Mouse (Mus musculus) thymus, postnatal 4 days (tissue): ENCODE measurements at regions not wholly inside any gene's neighbourhood (a gene's known extent, or its start where the extent isn't known, plus 50 kb on each side); places are given as distances from the start of the nearest gene placed in this dataset.

Source experiments
- DNase-seq: peaks from one replicate; pipeline ENCODE4 v3.0.0; 2021

DNA sequence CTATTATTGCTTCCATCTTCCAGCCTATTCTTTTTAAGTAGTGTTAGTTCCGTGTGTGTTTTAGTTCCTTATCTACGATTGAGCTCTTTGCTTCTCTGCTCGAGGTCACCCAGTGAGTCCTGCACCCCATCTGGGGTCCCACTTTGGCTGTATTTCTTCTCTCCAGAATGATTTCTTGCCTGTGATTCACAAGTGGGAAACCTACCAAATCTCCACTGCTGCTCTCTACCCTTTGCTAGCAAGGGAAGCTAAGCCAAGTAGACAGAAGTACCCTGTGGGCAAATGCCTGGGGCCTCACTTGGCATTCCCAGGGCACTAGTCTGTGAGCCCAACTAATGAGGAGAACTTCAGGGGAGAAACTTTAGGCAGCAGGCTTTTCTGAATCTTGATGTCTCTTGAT, 142.5 kb upstream of the Slc30a5 start:
- no peak for DNase-seq

DNA sequence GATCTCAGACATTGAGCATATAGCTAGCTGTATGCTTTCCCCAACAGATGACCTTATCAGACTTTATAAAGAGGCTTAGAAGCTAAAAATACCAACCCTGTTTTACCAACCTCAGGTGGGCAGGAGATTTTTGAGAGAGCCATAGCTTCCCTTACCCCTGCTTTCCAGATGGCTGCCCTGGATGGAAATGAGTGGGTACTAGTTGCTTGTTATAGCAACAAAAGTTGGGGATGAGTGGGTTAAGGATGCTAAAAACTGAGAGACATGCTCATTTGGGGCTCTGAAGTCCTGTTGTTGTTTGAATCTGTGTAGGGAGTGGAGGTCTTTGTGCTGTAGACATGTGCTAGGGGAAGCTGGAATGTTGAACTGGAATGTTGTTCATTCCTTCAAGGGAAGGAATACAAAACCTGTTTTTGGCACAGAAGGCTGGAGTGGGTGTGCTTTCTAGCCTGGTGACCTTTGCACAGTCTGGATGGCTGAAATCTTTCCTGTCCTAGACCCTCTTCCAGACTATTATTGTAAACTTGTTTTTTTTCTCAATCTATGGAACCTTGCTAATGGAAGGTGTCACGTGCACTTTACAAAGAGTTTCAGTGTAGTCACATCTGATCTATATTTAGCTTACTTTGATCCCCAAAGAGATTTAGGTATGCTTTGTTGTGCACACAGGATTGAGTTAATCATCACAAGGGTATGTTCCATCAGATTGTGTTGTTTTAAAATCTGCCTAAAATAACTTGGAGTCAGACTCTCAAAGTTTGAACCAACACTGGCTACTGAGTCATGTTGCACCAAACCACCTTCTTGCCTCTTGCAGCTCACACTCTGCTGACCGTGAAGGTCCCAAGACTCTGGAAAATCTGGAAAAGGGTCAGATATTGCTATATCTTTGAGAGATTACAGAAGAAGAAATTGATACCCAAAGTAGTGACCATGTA, 138.1 kb upstream of the Slc30a5 start:
- DNase-seq, result no peak

DNA sequence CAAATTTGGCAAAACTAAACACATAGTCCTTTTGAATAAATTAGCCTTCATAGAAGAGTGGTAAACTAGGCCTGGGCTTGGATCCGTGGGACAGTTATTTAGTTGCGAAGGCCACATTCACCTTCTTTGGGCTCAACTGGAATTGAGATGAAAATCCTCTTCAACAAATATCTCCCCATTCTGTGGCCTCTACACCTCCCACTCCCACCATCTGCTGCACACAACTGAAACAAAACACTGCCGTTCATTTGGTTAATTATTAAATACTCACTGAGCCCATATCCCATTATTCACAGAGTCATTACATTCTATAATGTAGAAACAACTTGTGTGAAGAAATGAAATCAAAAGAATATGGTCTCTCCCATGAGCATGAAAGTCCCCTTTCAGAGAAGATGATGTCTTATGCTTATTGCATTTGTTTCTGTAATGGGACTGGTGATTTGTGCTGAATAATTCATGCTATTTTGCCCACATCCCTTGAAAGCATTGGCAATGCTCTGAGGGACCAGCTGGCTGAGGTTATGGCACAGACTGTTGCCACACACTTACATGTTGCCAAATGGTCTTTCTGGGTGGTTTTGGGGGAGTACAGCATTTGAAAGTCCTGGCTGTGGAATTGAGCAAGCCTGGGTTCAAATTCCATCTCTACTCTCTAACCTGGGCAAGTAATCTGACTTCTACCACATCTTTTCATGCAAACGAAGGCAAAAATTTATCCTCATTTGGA, 129.7 kb upstream of the Slc30a5 start:
- no peak for DNase-seq

DNA sequence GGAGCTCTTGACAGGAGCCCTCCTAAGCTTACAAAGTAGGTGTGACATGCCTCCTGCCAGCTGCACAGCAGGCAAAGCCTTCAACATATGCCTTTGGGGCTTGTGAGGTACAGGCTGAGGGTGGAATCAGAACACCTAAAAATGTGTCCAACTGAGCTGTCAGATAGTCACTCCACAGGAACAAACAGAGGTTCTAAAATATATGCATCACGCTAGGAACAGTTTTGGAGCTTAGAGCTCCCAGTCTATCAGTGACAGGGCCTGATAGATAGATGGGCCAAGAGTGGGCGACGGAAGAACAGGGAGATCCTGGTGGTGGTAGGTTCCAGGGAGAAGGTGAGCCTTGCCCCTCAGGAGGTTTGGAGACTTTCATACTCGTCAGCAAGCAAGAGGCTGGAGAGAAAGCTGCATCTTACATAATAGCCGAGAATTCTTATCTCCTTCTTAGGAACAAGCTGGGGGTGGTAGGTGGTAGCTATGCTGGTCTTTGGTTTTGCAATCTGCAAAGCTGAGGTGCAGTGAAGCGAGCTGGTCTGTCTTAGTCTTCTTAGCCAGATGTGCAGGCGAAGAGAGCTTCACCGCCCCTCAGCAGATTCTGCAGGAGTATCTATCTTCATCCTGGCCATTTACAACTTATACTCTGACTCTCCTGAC, 121.5 kb upstream of the Slc30a5 start:
- no peak for DNase-seq

DNA sequence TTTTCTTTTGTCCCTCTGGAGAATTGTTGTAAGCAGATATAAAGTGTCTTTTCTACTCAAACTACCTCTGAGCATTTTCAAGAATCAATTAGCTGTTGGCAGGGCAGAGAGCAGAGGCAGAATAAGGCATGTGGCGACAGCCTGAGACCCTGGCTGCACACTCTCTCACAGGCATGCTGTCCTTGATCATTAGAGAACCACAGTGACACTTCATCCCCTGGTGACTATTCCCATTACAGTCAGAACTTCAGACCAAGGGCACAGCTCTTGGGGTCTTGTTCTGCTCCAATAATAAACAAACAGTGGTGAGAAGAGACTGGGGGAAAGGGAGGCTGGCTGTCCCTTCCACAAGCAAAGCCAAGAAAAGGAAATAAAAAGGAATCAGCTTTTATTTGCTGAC, 120.9 kb upstream of the Slc30a5 start:
- DNase-seq, result no peak

DNA sequence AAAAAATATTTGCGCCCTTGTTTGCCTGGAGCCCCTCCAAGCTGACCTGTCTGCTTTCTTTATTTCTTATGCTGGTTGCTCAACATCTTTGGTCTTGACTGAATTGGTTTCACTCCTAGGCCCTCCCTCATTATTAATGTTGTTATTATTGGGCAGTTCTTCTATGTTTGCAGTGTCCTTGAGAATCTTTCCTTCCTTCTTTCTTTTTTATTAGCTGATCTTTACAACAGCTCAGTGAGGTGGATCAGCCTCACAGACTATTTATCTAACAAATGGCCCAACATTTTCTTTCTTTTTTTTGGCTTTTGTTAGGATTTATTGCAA, 117.9 kb upstream of the Slc30a5 start:
- DNase-seq, result no peak

DNA sequence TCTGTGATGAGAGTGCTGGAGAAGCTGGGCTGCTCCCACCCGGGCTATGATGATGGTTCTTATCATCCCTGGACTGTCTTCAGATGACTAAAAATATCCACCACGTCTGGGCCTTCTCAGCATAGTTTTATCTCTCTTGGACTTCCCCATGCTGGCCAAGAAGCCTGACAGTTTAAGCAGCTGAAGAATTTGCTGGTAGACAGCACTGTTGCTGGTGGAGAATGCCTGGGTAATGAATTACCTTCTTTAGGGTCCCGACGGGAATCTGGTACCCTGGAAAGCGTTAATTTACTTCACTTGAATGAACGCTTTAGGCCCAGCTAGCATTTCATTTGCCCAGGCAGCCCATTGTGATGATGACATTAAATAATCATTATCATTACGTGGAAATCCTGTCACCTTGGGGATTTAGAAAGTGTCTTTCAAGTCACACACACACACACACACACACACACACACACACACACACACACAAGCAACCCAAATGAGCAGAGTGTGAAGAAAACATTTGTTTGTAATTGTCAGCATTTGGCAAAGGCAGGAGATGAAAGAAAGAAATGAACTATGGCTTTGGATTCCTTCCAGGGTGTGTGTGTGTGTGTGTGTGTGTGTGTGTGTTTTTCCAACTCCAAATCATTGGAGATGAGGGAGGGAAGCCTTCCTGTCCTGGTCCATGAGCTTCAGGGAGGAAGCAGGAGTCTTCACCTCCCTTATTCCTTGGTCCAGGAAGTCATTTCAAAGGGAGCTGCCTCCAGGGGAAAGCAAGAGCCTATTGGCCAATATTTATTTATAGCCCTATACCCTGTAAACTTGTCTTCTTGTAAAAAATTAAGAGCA, 117.3 kb upstream of the Slc30a5 start:
- DNase-seq, result no peak

DNA sequence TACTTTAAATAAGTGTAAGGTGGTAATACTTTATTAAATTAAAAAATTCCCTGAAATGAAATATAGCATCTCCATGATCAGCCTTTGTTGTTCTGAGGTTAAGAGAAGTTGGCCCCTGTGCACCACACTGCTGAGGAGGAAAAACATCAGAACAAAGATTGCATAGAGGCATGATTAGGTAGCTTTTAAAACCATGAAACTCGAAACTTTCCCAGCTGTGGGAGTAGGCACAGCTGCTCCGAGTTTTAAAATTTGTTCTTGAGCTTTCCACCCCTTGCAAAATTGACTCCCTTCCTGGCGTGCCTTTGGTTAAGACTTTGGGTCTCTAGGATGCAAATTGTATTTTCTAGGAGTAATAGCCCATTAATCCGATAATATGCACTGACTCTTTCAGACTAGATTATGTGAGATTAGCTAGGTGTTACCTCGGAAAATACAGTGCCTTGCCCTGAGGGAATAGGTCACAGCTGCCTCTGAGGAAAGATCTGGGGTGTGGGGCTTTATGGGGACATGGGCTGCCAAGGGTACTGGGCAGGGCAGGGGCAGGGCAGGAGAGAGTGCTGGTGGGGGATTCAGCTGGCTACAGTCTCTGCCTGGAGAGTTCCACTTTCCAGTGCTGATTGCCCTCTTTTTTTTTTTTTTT, 110.1 kb upstream of the Slc30a5 start:
- DNase-seq, result no peak

DNA sequence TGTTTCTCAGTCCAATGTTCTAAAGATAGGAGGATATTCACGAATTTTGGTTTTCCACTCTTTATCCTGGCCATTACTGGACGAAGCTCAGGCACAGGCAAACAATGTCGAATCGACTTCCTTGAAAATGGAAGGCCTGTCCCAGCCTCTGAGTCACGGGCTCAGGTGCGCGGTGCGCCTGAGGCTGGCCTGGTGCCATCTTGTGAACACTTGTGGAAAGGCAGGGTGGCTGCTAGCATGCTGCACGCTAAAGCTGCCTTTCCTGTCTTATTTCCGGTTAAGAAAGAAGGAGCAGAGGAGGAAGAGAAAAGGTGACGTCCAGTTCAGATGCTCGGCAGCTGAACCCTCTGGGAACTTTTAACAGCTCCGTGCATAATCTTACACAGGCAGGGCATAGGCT, 107.6 kb upstream of the Slc30a5 start:
- peak; percentile 14 for DNase-seq

DNA sequence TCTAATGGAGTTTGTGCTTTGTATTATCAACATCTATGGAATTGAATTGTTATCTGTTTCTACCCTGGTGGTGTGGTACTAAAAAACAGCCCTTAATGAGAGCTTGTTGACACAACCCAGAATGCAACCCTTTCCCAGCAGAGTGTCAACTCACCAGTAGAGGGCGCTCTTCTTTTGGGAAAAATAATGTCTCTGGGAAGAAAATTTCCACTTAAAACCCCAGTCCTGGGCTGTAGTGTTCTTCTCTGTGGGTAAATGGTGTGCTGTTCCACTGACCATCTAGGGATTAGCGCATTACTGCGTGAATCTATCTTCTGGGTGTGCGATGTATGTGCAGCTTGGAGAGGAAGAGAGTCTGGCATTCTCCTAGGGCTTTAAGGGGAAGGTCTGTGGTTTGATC, 106.5 kb upstream of the Slc30a5 start:
- DNase-seq, result peak; percentile 25

DNA sequence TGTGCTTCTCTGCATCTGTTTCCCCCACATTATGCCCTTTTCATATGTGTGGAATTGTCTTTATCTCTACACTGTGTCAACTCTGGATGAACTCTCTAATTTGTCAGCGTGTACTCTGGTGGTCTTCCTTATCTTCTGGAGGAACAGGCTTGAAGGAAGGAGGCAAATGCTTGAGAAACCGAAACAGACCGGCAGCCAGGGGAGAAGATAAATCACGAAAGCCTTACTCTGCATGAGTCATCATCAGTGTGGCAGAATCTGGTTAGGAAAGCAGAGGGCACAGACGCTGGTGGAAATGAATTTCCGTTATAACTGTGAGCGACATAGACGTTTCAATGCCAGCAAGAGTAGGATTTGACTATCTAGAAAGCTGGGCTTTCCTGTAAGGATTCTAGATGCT, 100.0 kb upstream of the Slc30a5 start:
- DNase-seq, result no peak

DNA sequence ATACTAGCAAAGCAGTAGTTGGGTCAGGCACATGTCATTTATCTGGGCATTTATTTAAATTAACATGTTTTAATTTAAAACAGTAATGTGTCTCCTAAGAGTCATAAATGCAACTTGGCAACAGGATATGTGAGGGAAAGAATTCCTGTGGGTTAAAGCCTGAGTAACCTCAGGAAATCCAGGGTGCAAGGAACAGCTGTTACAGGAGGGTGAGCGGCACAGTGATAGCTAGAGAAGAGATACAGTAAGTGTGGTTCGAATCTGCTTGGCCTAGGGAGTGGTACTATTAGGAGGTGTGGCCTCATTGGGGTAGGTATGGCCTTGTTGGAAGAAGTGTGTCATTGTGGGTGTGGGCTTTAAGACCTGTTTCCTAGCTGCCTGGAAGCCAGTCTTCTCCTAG, 66.3 kb upstream of the Slc30a5 start:
- no peak for DNase-seq

DNA sequence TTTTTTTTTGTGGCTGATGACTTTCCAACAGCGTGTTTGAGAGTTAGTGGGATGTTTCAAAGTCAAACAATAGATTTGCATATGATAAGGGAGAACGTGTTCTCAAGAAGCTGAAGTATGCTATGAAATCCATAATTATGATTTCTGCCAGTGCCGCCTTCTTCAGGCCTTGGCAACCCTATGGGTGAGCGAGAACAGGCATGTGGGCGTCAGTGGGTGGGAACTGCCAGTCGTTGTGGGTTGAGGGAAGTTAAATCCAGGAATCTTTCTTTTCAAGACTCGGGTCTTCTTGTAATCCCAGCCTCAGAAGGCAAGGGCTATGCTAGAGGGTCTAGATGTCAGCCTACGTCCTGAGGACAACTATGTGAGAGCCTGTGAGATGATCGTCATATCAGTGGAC, 60.6 kb upstream of the Slc30a5 start:
- no peak for DNase-seq

DNA sequence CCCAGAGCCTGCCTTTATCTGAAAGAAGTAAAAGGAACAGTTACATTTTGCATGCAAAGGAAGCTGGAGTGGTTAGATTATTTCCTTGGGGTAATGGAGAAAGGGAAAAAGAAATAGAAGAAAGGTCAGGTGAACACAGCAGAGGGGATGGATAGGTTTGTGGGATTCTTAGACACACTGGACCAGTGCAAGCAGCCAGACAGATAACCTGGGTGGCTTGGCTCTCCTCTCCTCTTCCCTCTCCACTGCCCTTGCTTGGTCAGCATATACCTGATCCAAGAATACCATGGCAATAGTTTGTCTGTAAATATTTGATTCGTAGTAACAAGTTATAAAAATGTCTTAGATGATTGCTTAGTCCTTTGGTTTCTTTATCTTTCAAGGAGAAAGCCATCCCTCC, 59.9 kb upstream of the Slc30a5 start:
- no peak for DNase-seq

DNA sequence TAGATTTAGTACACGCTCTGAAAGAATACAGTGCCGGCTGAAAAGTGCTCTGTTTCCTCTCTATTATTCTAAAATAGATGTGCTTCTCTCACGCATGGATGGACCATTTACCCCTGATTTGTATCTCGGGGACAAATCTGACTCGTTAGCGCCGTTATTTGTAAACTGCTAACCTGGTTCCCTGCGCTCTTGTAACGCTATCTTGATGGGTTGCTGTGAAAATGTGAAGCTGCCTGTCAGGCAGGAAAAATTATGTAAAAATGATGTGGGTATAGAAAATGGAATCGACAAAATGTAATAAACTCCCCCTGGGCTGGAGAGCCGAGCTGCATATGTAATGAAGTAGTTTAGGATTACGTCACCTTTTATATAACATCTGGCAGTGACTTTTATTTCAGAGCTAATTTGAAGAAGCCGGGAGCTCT, 59.4 kb upstream of the Slc30a5 start:
- DNase-seq, result no peak

DNA sequence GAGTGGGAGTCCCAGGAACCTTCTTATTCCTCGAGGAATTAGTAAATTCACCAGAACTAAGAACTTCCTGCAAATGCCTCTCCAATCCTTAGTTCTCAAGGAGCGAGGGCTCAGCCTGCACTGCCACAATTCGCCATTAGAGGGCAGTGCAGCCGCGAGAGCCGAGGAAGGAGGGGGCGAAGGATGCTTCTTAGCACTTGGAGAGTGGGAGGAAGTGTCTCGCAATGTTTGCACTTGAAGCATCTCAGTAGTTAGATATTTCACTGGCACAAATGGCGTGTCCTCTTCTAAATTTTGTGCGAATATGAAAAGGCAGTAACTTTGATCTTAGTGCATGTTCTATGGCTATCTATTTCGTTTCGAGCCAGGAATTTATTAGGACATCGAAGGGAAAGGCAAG, 59.0 kb upstream of the Slc30a5 start:
- peak; percentile 86 for DNase-seq

DNA sequence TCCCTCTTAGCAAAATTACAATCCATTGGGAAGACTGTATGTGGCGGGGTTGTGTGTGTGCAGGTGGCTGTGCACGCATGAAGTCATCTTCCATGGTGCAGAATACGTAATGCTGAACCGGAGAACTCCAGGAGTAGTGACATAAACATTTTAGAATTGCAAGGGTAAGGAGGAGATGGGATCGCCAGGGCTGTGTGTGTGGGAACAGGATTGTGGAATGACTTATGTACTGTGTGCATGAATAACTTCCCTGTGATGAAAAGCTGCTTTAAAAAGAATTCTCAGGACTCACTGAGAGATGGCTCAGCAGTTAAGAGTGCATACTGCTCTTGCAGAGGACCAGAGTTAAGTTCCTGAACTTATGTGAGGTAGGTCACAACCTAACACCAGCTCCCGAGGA, 57.2 kb upstream of the Slc30a5 start:
- no peak for DNase-seq

DNA sequence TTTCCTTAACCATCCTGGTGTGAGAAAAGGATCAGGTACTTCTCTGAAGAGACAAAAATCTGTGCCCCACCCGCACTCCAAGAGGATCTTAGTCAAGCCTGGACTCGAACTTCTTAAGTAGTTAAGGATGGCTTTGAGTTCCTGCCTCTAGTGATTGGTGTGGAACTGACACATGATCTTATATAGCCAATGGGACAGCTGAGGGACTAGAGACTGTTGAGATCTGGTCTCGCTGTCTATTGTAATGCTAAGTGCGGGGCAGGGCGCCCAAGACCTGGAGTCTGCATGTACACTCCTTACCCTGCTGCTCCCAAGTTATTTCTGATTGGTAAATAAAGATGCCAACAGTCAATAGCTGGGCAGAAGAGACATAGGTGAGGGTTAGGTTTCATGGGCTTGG, 55.3 kb upstream of the Slc30a5 start:
- no peak for DNase-seq

DNA sequence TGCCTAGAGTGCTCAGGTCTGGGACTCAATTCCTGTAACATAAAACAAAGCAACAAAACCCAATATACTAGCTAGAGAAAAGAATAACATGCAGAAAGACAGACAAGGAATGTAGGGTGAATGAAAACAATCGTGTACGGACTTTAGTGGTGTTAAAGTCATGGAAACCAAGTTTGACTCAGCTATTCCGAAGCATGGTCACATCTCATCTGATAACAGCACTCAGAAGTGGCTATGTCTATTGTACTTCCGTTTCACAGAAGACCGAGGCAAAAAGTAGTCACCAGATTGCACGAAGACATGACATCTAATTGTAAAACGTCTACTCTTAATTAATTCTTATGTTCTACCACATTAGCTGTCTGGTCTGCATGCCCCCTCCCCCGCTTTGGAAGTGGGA, 50.5 kb upstream of the Slc30a5 start:
- DNase-seq, result no peak
